Mouse (Mus musculus) spleen, adult 2 months (tissue): Measurements from ENCODE around the gene Cyp27a1. TPM values are rescaled to one million over a fixed set of nuclear protein-coding genes. Genes with fewer than 3 reads are reported as not detected.
A peak's percentile ranks its signal among the peaks of the same experiment; 100 is the strongest.

ENCODE experiments used
- DNase-seq, 2 experiments: peaks; one replicate each; pipeline versions ENCODE4 v3.0.0 to v3.0.0-alpha.2; 2012 to 2021; ENCODE audit warnings: low spot score in 2 of 2, low read depth in 1 of 2
- H3K27ac ChIP-seq: fragments of 200-500 bp; 2 replicates; pipeline ENCODE4 v1.5.1; 2012; ENCODE audit warnings: low read length, inconsistent platforms; ENCODE audit not compliant: insufficient read depth
- H3K27me3 ChIP-seq: fragments of 200-500 bp; 2 replicates; pipeline ENCODE4 v1.6.1; 2012; ENCODE audit warnings: mild to moderate bottlenecking, moderate library complexity, low read length, inconsistent platforms; ENCODE audit not compliant: control insufficient read depth, insufficient read depth
- H3K36me3 ChIP-seq: fragments of 200-500 bp; 2 replicates; pipeline ENCODE4 v1.6.1; 2012; ENCODE audit warnings: mild to moderate bottlenecking, low read length, inconsistent platforms; ENCODE audit not compliant: control insufficient read depth, insufficient read depth
- H3K4me1 ChIP-seq: fragments of 200-500 bp; 2 replicates; pipeline ENCODE4 v1.6.1; 2011; ENCODE audit warnings: inconsistent platforms; ENCODE audit not compliant: control insufficient read depth, insufficient read depth, insufficient read length
- H3K4me3 ChIP-seq: fragments of 200-500 bp; 2 replicates; pipeline ENCODE4 v1.5.1; 2011; ENCODE audit warnings: mild to moderate bottlenecking, inconsistent platforms; ENCODE audit not compliant: insufficient read depth, insufficient read length; ENCODE audit errors: extremely low read depth
- CTCF ChIP-seq: fragments of 200-500 bp; IDR thresholded peaks from 2 replicates; pipeline ENCODE4 v1.5.1; 2011; ENCODE audit warnings: mild to moderate bottlenecking, inconsistent platforms; ENCODE audit not compliant: insufficient read depth, insufficient read length, insufficient replicate concordance; ENCODE audit errors: extremely low read depth
- POLR2A ChIP-seq: fragments of 200-500 bp; IDR thresholded peaks from 2 replicates; pipeline ENCODE4 v1.6.1; 2011; ENCODE audit warnings: low read depth, low read length, inconsistent platforms
- WGBS: fragments of 180-500 bp; shearing (Covaris S2); methylation state at CpG from one replicate; pipeline ENCODE4 v1.1.7; 2018; 5-methylcytosine and 5-hydroxymethylcytosine counted together
- polyA plus RNA-seq: library from polyadenylated mRNA; depleted of rRNA; stranded (reverse); fragments of >200 nt; gene quantifications from 2 replicates; pipeline ENCODE4 v1.2.3, GENCODE M21; 2012

The Cyp27a1 gene
- polyA plus RNA-seq, 1 experiment: 25.0 TPM

- H3K4me3 ChIP-seq: no peak overlapping the region
- no peaks in the 10 kb centered on the region for H3K27me3 ChIP-seq
- peaks cover 8% of the 10 kb centered on the region; the same call in 1 of the 2 replicates for H3K4me1 ChIP-seq
- no peak for DNase-seq
- H3K36me3 ChIP-seq: no peaks in the 10 kb centered on the region
- TF ChIP-seq CTCF (no peak), POLR2A (no peak)
- 88% methylated on average over 4 of the region's 4 CpGs for WGBS
- H3K27ac ChIP-seq: no peak overlapping the region
Measured at GRCm38 (mm10) chr1:74750683-74751082, 37.3 kb downstream of the Cyp27a1 start.

- H3K4me1 ChIP-seq: peaks cover 8% of the 10 kb centered on the region; the same call in 1 of the 2 replicates
- no peak overlapping the region for H3K27ac ChIP-seq
- no peaks in the 10 kb centered on the region for H3K36me3 ChIP-seq
- TF ChIP-seq POLR2A (no peak), CTCF (no peak)
- WGBS: 88% methylated on average over 8 of the region's 8 CpGs
- no peak for DNase-seq
- no peak overlapping the region for H3K4me3 ChIP-seq
- no peaks in the 10 kb centered on the region for H3K27me3 ChIP-seq
Measured at GRCm38 (mm10) chr1:74752150-74752549, 38.8 kb downstream of the Cyp27a1 start.

GRCm38 (mm10) chr1:74752833-74753232 lies 39.5 kb downstream of the Cyp27a1 start:
- Histone ChIP-seq H3K36me3 (no peaks in the 10 kb centered on the region), H3K27ac (no peak overlapping the region), H3K4me1 (peaks cover 8% of the 10 kb centered on the region; the same call in 1 of the 2 replicates), H3K4me3 (no peak overlapping the region), H3K27me3 (no peaks in the 10 kb centered on the region)
- 90% methylated on average over 3 of the region's 3 CpGs for WGBS
- TF ChIP-seq CTCF: no peak
- no peak for TF ChIP-seq POLR2A
- no peak for DNase-seq

GRCm38 (mm10) chr1:74753266-74753974 lies 40.0 kb downstream of the Cyp27a1 start:
- Histone ChIP-seq H3K4me1 (peaks cover 8% of the 10 kb centered on the region; the same call in 1 of the 2 replicates), H3K36me3 (no peaks in the 10 kb centered on the region), H3K27me3 (no peaks in the 10 kb centered on the region), H3K27ac (no peak overlapping the region), H3K4me3 (no peak overlapping the region)
- no peak for DNase-seq
- no peak for TF ChIP-seq CTCF
- WGBS: 30% methylated on average over 8 of the region's 8 CpGs

- 31% methylated on average over 5 of the region's 5 CpGs for WGBS
- DNase-seq: no peak
- no peaks in the 10 kb centered on the region for H3K36me3 ChIP-seq
- TF ChIP-seq POLR2A (no peak), CTCF (no peak)
- H3K27ac ChIP-seq: no peak overlapping the region
- H3K4me3 ChIP-seq: no peak overlapping the region
- H3K4me1 ChIP-seq: peaks cover 8% of the 10 kb centered on the region; the same call in 1 of the 2 replicates
- no peaks in the 10 kb centered on the region for H3K27me3 ChIP-seq
Measured at GRCm38 (mm10) chr1:74754175-74754785, 40.9 kb downstream of the Cyp27a1 start.

DNA sequence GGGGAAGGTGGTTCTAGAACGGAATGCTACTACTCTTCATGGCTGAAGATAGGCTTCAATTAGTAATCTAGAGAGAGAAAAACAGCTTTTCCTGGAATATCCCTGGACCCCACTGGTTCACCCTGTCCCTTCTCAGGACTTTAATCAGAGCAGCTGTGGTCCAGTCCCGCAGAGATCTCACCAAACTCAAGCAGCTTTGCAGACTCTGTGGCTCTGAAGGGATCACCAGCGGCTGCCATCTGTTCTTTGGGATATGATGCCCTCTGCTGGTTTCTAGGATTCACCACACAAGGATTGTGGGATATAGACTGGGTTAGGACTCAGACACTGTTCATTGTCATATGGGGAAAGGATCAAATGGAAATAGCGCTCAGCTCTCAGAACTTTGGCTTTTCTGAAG lies 46.4 kb downstream of the Cyp27a1 start:
- H3K27me3 ChIP-seq: no peaks in the 10 kb centered on the region
- H3K27ac ChIP-seq: no peak overlapping the region
- no peak for DNase-seq
- 33% methylated on average over 4 of the region's 4 CpGs for WGBS
- peak; percentile 17; the same call in 1 of the 2 replicates for TF ChIP-seq CTCF
- TF ChIP-seq POLR2A: no peak
- no peaks in the 10 kb centered on the region for H3K4me1 ChIP-seq
- no peaks in the 10 kb centered on the region for H3K36me3 ChIP-seq
- no peak overlapping the region for H3K4me3 ChIP-seq

- no peak overlapping the region for H3K4me3 ChIP-seq
- WGBS: 0% methylated on average over 6 of the region's 6 CpGs
- DNase-seq: peak; percentile 47 to 61
- no peaks in the 10 kb centered on the region for H3K4me1 ChIP-seq
- no peaks in the 10 kb centered on the region for H3K36me3 ChIP-seq
- no peak overlapping the region for H3K27ac ChIP-seq
- no peaks in the 10 kb centered on the region; the same call in 1 of the 2 replicates for H3K27me3 ChIP-seq
- TF ChIP-seq CTCF: peak; percentile 38; the same call in 1 of the 2 replicates
- no peak for TF ChIP-seq POLR2A
Measured at GRCm38 (mm10) chr1:74763081-74763480, 49.7 kb downstream of the Cyp27a1 start.
